Mouse (Mus musculus): ENCODE measurements around the gene Gm9195.

DNA sequence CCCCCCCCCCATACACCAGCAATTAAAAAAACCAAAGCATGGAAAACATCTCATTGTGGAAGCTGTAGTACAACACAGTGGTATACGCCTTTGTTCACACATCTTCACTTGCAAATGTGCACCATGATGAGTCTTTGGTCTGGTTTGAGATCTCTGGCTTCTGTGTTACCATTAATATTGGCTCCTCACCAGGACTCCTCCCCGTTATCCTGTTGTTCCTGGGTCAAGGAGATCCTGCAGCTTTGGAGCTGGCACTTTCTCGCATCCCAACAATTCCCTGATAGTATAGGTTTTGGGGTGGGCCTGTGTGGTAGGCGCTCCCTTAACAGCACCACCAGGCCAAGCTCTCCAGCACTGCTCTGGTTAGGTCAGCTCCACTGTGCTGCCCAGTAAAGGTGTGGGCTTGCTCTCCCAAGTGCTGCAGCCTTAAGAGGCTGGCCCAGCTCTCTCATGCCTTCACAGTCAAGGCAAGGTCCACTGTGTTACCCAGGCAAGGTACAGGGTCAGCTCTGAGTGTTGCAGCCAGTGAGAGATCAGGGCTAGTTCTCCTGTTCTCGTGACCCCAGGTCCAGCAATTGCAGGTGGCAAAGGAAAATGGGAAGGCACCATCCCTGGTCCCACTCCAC is 44.9 kb upstream of the Gm9195 start:
- TF ChIP-seq CTCF (IDR thresholded peaks at IDR 0.05; ENCODE audit: low read depth) (no peak), EP300 (IDR thresholded peaks at IDR 0.05; ENCODE audit: low read depth) (no peak)

Data from liver, postnatal 0 days (tissue).